Mouse (Mus musculus): ENCODE results near the gene Sox13. TPM values are rescaled to one million over a fixed set of nuclear protein-coding genes. Genes with fewer than 3 reads are reported as not detected.

Sox13 gene
- 1.4 and 1.7 TPM in 2 replicates for polyA plus RNA-seq (2015; fragmentation: Nextera tagmentation; extraction: Ambion mirVana)

DNA sequence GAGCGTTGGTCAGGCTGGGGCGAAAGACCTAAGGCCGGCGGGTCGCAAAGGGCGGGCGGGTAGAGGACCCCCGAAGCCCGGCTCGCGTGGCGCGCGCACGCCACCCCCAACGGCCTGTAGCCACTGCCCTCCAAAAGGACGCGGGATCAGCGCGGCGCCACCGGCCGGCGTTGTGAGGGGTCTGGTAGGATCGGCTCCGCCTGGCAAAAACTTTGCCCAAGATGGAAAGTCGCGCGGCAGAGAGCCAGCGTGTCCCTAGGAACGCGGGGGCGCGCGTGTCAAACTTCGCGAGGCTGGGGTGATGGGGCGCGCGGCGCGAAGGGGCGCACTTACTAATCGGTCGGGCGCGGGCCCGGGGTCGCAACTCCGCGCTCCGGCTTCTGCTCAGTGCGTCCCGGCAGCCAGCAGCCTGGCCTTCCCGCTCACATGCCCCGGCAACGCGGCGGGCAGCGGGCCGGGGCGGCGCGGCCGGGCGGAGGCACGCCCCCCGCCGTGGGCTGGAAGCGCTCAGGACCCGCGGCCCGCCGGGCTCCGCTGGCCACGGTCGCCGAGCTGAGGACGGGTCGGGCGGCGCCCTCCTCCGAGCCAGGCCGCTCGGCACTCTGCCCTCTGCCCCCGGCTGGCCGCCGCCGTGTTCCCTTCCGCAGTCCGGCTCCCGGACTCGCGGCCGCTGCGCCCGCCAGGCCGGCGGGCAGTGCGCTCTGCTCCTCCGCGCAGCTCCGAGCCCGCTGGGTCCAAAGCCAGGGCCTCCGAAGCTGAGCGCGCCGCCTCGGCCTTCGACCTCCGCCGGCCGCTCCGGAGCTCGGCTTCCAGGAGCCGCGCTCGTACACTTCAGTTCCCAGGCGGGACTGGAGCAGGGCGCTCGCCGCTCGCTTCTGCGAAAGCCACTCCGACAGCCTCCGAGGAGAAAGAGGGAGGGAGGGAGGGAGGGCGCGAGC, at the start of gene Sox13:
Gene Sox13 (minus strand): TSS at position 835 of the 938 bp plus-strand sequence.
- no peaks in the 10 kb centered on the region for H3K9me3 ChIP-seq (replicated peaks; ENCODE audit: control insufficient read depth, low read length)
- no peaks in the 10 kb centered on the region for H3K36me3 ChIP-seq (ENCODE audit: control insufficient read depth, insufficient read depth)
- H3K4me3 ChIP-seq (ENCODE audit: low read depth, low read length): peak within 1 kb of the TSS; percentile 65
- peaks cover 37% of the 10 kb centered on the region for H3K27me3 ChIP-seq (ENCODE audit: control insufficient read depth, insufficient read depth, low read depth, low read length)
- H3K4me2 ChIP-seq (ENCODE audit: low read depth, low read length): peak within 1 kb of the TSS; percentile 68
- H3K27ac ChIP-seq (ENCODE audit: low read length): peak within 1 kb of the TSS; percentile 69
- ATAC-seq (ENCODE audit: low read depth): peak; percentile 78
- no peaks in the 10 kb centered on the region; the same call in 1 of the 2 replicates for H3K4me1 ChIP-seq (ENCODE audit: control insufficient read depth, low read depth, low read length)
- WGBS (ENCODE audit: insufficient replicate concordance): under 1% methylated on average over 114 of the region's 128 CpGs
- peak within 1 kb of the TSS; percentile 63 for H3K9ac ChIP-seq (ENCODE audit: low read depth, low read length)

DNA sequence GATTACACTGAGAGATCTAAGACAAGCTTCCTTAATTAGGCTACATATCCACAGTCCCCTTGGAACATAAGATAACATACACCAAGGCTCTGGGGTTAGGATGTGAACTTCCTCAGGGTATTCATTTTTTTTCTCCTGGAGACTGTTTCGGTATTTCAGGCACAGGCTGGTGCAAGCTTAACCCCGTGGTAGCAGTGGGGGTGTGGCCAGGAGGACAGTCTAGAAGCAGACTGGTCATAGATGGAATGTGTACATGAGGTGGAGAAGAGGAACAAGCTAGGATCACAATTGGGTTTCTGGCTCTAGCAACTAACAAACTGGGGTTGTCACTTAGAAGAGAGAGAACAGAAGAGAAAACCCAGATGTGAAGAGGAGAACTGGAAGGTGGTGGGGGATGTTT, 47.4 kb upstream of the Sox13 start:
- H3K9me3 ChIP-seq (replicated peaks; ENCODE audit: control insufficient read depth, low read length): no peaks in the 10 kb centered on the region
- no peaks in the 10 kb centered on the region for H3K36me3 ChIP-seq (ENCODE audit: control insufficient read depth, insufficient read depth)
- H3K4me2 ChIP-seq (ENCODE audit: low read depth, low read length): no peak overlapping the region
- H3K9ac ChIP-seq (ENCODE audit: low read depth, low read length): no peak overlapping the region
- ATAC-seq (ENCODE audit: low read depth): no peak
- no peaks in the 10 kb centered on the region for H3K27me3 ChIP-seq (ENCODE audit: control insufficient read depth, insufficient read depth, low read depth, low read length)
- no peak overlapping the region for H3K27ac ChIP-seq (ENCODE audit: low read length)
- no peak overlapping the region for H3K4me3 ChIP-seq (ENCODE audit: low read depth, low read length)
- H3K4me1 ChIP-seq (ENCODE audit: control insufficient read depth, low read depth, low read length): no peaks in the 10 kb centered on the region
- 15% methylated on average over 2 of the region's 2 CpGs for WGBS (ENCODE audit: insufficient replicate concordance)

DNA sequence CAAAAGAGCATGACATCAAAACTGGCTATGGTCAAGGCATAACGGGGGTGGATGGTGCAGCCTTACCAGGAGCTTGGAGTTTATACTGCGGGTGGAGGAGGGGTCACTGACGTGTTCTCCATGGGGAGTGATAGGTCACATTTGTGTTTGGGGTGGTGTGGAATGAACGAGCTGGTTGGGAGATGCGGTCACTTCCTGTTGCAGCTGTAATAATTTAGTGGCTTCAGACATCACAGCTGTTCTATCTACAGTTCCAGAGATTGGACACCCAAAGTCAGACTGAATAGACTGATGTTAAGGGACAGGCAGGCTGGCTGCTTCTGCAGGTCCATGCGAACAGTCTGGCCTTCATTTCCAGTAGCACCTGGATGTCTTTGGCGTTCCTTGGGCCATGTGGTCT, 46.9 kb upstream of the Sox13 start:
- no peaks in the 10 kb centered on the region for H3K36me3 ChIP-seq (ENCODE audit: control insufficient read depth, insufficient read depth)
- ATAC-seq (ENCODE audit: low read depth): no peak
- WGBS (ENCODE audit: insufficient replicate concordance): 44% methylated on average over 7 of the region's 7 CpGs
- no peak overlapping the region for H3K27ac ChIP-seq (ENCODE audit: low read length)
- H3K9me3 ChIP-seq (replicated peaks; ENCODE audit: control insufficient read depth, low read length): no peaks in the 10 kb centered on the region
- no peak overlapping the region for H3K4me2 ChIP-seq (ENCODE audit: low read depth, low read length)
- no peak overlapping the region for H3K9ac ChIP-seq (ENCODE audit: low read depth, low read length)
- no peaks in the 10 kb centered on the region for H3K27me3 ChIP-seq (ENCODE audit: control insufficient read depth, insufficient read depth, low read depth, low read length)
- H3K4me1 ChIP-seq (ENCODE audit: control insufficient read depth, low read depth, low read length): no peaks in the 10 kb centered on the region
- H3K4me3 ChIP-seq (ENCODE audit: low read depth, low read length): no peak overlapping the region

DNA sequence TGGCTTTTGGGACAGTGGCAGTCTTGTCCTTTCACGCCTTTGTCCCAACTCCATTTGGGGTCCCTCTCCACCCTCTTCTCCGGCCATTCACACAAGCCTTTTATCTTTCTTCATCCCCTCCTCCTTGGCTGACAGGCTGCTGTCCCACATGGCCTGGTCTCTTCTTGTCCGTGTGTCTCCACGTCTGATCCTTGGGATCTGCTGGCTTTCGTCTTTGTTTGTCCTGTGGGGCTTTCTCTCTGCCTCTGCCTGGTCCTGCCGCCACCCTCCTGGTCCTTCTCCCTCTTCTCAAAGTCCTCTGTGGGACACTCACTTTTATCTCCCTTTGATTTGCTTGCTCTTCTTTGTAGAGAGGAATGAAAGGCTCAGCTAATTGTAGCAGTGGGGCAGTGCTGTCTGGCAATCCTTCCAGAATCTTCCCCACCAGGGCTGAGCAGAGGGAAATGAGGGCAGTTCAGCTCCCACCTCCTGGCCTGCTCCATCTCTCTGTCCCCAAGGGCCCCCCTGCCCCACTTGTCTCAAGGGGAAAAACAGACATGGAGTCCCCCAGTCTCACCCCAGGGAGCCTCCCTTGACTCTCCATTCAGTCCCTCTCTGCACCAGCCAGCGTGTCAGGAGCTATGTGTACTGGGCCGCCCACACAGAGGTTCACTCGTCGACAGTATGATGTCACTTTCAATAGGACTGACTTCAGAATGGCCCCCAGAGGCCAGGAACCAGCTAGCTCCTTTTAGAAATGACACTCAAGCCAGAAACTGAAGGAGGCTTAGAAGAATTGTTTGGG, 46.3 kb upstream of the Sox13 start:
- Histone ChIP-seq H3K27me3 (ENCODE audit: control insufficient read depth, insufficient read depth, low read depth, low read length) (no peaks in the 10 kb centered on the region), H3K36me3 (ENCODE audit: control insufficient read depth, insufficient read depth) (no peaks in the 10 kb centered on the region), H3K4me1 (ENCODE audit: control insufficient read depth, low read depth, low read length) (no peaks in the 10 kb centered on the region), H3K9me3 (replicated peaks; ENCODE audit: control insufficient read depth, low read length) (no peaks in the 10 kb centered on the region), H3K4me2 (ENCODE audit: low read depth, low read length) (no peak overlapping the region), H3K9ac (ENCODE audit: low read depth, low read length) (no peak overlapping the region), H3K4me3 (ENCODE audit: low read depth, low read length) (no peak overlapping the region), H3K27ac (ENCODE audit: low read length) (no peak overlapping the region)
- WGBS (ENCODE audit: insufficient replicate concordance): 52% methylated on average over 10 of the region's 10 CpGs
- no peak; the same call in 1 of the 2 replicates for ATAC-seq (ENCODE audit: low read depth)

DNA sequence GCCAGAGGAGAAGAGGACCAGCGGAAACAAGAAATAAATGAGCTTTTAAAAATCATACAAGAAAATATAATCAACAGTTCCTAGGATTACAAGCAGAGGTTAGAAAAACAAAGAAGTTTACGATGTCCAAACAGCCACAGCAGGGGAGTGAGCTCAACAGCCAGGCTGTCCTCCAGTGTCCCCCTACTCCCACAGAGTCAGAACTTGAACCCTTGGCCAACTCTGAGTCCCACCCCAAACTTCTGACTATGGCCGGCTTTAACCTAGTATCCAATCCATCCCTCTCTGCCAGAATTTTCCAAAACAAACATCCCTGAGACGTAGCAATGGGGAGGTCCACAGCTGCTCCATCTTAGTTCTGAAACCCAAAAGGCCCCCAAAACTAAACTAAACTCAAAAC, 45.0 kb upstream of the Sox13 start:
- WGBS (ENCODE audit: insufficient replicate concordance): 62% methylated on average over 4 of the region's 4 CpGs
- Histone ChIP-seq H3K9me3 (replicated peaks; ENCODE audit: control insufficient read depth, low read length) (no peaks in the 10 kb centered on the region), H3K4me3 (ENCODE audit: low read depth, low read length) (no peak overlapping the region), H3K4me1 (ENCODE audit: control insufficient read depth, low read depth, low read length) (no peaks in the 10 kb centered on the region), H3K36me3 (ENCODE audit: control insufficient read depth, insufficient read depth) (no peaks in the 10 kb centered on the region), H3K4me2 (ENCODE audit: low read depth, low read length) (no peak overlapping the region), H3K27me3 (ENCODE audit: control insufficient read depth, insufficient read depth, low read depth, low read length) (no peaks in the 10 kb centered on the region), H3K27ac (ENCODE audit: low read length) (no peak overlapping the region), H3K9ac (ENCODE audit: low read depth, low read length) (no peak overlapping the region)
- no peak for ATAC-seq (ENCODE audit: low read depth)

DNA sequence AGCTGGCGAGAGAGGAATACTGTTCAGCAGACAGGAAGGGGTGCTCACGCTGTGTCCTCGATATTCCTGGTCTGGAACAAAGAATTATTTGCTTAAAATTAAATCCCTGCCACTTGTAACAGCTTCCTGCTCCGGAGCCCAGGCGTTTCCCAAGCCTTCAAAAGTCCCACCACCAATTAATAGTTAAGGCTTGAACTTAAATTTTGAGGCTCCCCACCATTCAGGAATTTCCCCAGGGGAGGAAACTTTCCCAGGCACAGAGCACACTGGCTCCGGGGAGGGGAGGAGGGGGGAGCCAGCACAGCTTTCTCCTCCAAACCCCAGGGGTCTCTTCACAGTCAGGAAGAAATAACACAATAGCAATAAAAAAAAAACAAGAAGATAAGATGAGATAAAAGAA, 44.6 kb upstream of the Sox13 start:
- H3K4me1 ChIP-seq (ENCODE audit: control insufficient read depth, low read depth, low read length): no peaks in the 10 kb centered on the region
- no peaks in the 10 kb centered on the region for H3K9me3 ChIP-seq (replicated peaks; ENCODE audit: control insufficient read depth, low read length)
- ATAC-seq (ENCODE audit: low read depth): no peak
- H3K4me3 ChIP-seq (ENCODE audit: low read depth, low read length): no peak overlapping the region
- H3K36me3 ChIP-seq (ENCODE audit: control insufficient read depth, insufficient read depth): no peaks in the 10 kb centered on the region
- H3K27me3 ChIP-seq (ENCODE audit: control insufficient read depth, insufficient read depth, low read depth, low read length): no peaks in the 10 kb centered on the region
- 45% methylated on average over 6 of the region's 6 CpGs for WGBS (ENCODE audit: insufficient replicate concordance)
- H3K4me2 ChIP-seq (ENCODE audit: low read depth, low read length): no peak overlapping the region
- no peak overlapping the region for H3K9ac ChIP-seq (ENCODE audit: low read depth, low read length)
- no peak overlapping the region for H3K27ac ChIP-seq (ENCODE audit: low read length)

DNA sequence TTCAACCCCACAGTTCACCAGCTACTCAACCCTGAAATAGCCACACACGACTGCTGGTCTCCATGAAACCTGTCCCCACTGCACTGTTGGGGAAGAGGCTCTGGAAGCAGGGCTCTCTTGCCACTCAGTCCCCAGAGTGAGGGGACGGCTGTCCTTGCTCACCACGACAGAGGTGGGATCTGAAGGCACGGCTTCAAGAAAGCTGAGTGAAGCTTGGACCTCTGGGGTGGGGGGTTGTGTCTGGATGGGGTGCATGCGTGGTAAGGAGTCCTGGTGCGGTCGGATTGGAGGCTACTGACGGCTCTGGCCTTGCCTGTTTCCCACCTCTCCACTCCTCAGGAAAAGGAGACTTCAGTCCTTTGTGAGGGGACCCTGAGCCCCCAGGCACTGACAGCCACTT, 43.7 kb upstream of the Sox13 start:
- H3K4me2 ChIP-seq (ENCODE audit: low read depth, low read length): no peak overlapping the region
- no peaks in the 10 kb centered on the region for H3K4me1 ChIP-seq (ENCODE audit: control insufficient read depth, low read depth, low read length)
- H3K36me3 ChIP-seq (ENCODE audit: control insufficient read depth, insufficient read depth): no peaks in the 10 kb centered on the region
- H3K9ac ChIP-seq (ENCODE audit: low read depth, low read length): no peak overlapping the region
- no peak for ATAC-seq (ENCODE audit: low read depth)
- no peak overlapping the region for H3K27ac ChIP-seq (ENCODE audit: low read length)
- H3K27me3 ChIP-seq (ENCODE audit: control insufficient read depth, insufficient read depth, low read depth, low read length): no peaks in the 10 kb centered on the region
- WGBS (ENCODE audit: insufficient replicate concordance): 61% methylated on average over 8 of the region's 8 CpGs
- H3K9me3 ChIP-seq (replicated peaks; ENCODE audit: control insufficient read depth, low read length): no peaks in the 10 kb centered on the region
- no peak overlapping the region for H3K4me3 ChIP-seq (ENCODE audit: low read depth, low read length)

DNA sequence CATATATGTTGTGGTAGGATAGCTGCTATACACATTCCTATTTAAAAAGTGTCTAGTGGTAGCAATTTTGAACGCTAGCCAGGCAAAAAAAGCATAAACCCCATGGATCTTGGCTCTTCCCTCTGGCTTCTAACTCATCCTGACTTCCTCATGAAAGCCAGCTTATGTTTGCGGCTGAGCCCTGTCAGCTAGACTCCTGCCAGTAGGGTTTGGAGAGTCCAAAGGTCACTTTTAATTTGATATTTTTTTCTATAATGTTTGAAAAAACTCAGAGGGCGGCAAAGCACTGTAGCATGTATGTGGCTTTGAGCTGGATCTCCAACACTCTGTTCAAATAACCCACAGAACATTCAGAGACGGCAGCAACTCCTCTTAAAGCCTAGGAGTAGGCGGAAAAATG, 39.0 kb upstream of the Sox13 start:
- 60% methylated on average over 5 of the region's 5 CpGs for WGBS (ENCODE audit: insufficient replicate concordance)
- Histone ChIP-seq H3K4me3 (ENCODE audit: low read depth, low read length) (no peak overlapping the region), H3K4me2 (ENCODE audit: low read depth, low read length) (no peak overlapping the region), H3K4me1 (ENCODE audit: control insufficient read depth, low read depth, low read length) (no peaks in the 10 kb centered on the region), H3K9me3 (replicated peaks; ENCODE audit: control insufficient read depth, low read length) (no peaks in the 10 kb centered on the region), H3K27me3 (ENCODE audit: control insufficient read depth, insufficient read depth, low read depth, low read length) (no peaks in the 10 kb centered on the region), H3K36me3 (ENCODE audit: control insufficient read depth, insufficient read depth) (no peaks in the 10 kb centered on the region), H3K9ac (ENCODE audit: low read depth, low read length) (no peak overlapping the region), H3K27ac (ENCODE audit: low read length) (no peak overlapping the region)
- no peak for ATAC-seq (ENCODE audit: low read depth)

DNA sequence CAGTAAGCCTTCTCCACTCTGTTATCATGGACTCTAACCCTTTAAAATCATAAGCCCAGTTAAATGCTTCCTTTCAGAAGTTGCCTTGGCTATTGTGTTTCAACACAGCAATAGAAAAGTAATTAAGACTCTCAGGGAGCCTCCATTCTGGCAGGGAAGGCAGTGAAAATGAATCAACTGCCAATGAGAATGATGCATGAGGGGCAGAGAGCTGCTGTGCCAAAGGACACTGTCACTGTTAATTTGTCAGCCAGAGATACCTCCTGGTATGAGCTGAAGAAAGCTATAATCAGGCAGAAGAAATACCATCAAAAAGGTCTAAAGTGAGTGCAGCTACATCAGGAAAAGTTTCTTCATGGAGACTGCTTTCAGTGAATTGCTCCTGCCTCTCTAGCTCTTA, 36.8 kb upstream of the Sox13 start:
- ATAC-seq (ENCODE audit: low read depth): no peak
- Histone ChIP-seq H3K4me3 (ENCODE audit: low read depth, low read length) (no peak overlapping the region), H3K27me3 (ENCODE audit: control insufficient read depth, insufficient read depth, low read depth, low read length) (no peaks in the 10 kb centered on the region), H3K27ac (ENCODE audit: low read length) (no peak overlapping the region), H3K4me1 (ENCODE audit: control insufficient read depth, low read depth, low read length) (no peaks in the 10 kb centered on the region), H3K36me3 (ENCODE audit: control insufficient read depth, insufficient read depth) (no peaks in the 10 kb centered on the region), H3K4me2 (ENCODE audit: low read depth, low read length) (no peak overlapping the region), H3K9ac (ENCODE audit: low read depth, low read length) (no peak overlapping the region), H3K9me3 (replicated peaks; ENCODE audit: control insufficient read depth, low read length) (no peaks in the 10 kb centered on the region)
